Mouse (Mus musculus): ENCODE results near the gene Bpifa6. TPM values are rescaled to one million over a fixed set of nuclear protein-coding genes. Genes with fewer than 3 reads are reported as not detected.

Bpifa6 gene
- polyA plus RNA-seq, 1 experiment from 2014 or later = not detected

Other genes with a start within 250 kb of the Bpifa6 start
- 256 and 264 TPM in 2 replicates for gene Mapre1, start 233.7 kb upstream of the Bpifa6 start, polyA plus RNA-seq (2016; fragmentation: Nextera tagmentation; extraction: Ambion mirVana)
- 0.06 TPM in 1 of 2 replicates, not detected in the other for gene Efcab8, start 195.0 kb upstream of the Bpifa6 start, polyA plus RNA-seq (2016; fragmentation: Nextera tagmentation; extraction: Ambion mirVana)
- gene Sun5, start 103.9 kb upstream of the Bpifa6 start, polyA plus RNA-seq (2016; fragmentation: Nextera tagmentation; extraction: Ambion mirVana) = not detected in 2 replicates
- gene Bpifb2, start 99.9 kb upstream of the Bpifa6 start, polyA plus RNA-seq (2016; fragmentation: Nextera tagmentation; extraction: Ambion mirVana) = not detected in 2 replicates
- gene Bpifb6, start 74.6 kb upstream of the Bpifa6 start, polyA plus RNA-seq (2016; fragmentation: Nextera tagmentation; extraction: Ambion mirVana) = not detected in 2 replicates
- not detected in 2 replicates for gene Bpifb3, start 56.7 kb upstream of the Bpifa6 start, polyA plus RNA-seq (2016; fragmentation: Nextera tagmentation; extraction: Ambion mirVana)
- gene Bpifb4, start 36.7 kb upstream of the Bpifa6 start, polyA plus RNA-seq (2016; fragmentation: Nextera tagmentation; extraction: Ambion mirVana) = not detected in 2 replicates
- not detected in 2 replicates for gene Bpifa2, start 33.3 kb downstream of the Bpifa6 start, polyA plus RNA-seq (2016; fragmentation: Nextera tagmentation; extraction: Ambion mirVana)
- not detected in 2 replicates for gene Bpifa3, start 155.4 kb downstream of the Bpifa6 start, polyA plus RNA-seq (2016; fragmentation: Nextera tagmentation; extraction: Ambion mirVana)
- gene Bpifa1, start 167.9 kb downstream of the Bpifa6 start, polyA plus RNA-seq (2016; fragmentation: Nextera tagmentation; extraction: Ambion mirVana) = not detected in 2 replicates
- gene Bpifa5, start 187.7 kb downstream of the Bpifa6 start, polyA plus RNA-seq (2016; fragmentation: Nextera tagmentation; extraction: Ambion mirVana) = not detected in 2 replicates
- not detected in 2 replicates for gene Bpifb1, start 215.9 kb downstream of the Bpifa6 start, polyA plus RNA-seq (2016; fragmentation: Nextera tagmentation; extraction: Ambion mirVana)
- gene Bpifb5, start 248.8 kb downstream of the Bpifa6 start, polyA plus RNA-seq (2016; fragmentation: Nextera tagmentation; extraction: Ambion mirVana) = 0.41 TPM in 1 of 2 replicates, not detected in the other

Measured in limb, embryonic 10.5 days (tissue).